ENCODE assay signal across 11 mouse cellular contexts in genomic region chr11:11837384-11837783, GRCm38 (mm10). TPM values are rescaled to one million over a fixed set of nuclear protein-coding genes. Genes with fewer than 3 reads are reported as not detected.
DNase-seq lines count a peak whose midpoint lies in the region; ATAC-seq lines count a peak whose summit lies in the region.
"Had no signal": no experiment of that assay in that cellular context is flagged by ENCODE, and none has a peak within 500 bp of the region (broad histone marks: within the 10 kb centered on the region; RNA-seq: fewer than 3 reads in every experiment).

No protein-coding gene starts in this region.

- H3K4me2 ChIP-seq in heart, embryonic 13.5 days = peak overlapping the region; percentile 61
- no peak overlapping the region for H3K4me2 ChIP-seq in lung, embryonic 16.5 days (ENCODE audit: low read depth, low read length)
- H3K4me2 ChIP-seq in limb, embryonic 11.5 days (ENCODE audit: low read depth, severe bottlenecking) = no peak overlapping the region
- no peak overlapping the region for H3K4me2 ChIP-seq in stomach, embryonic 16.5 days (ENCODE audit: low read depth, low read length)

- H3K27ac ChIP-seq in heart, embryonic 13.5 days (replicated peaks) = peak overlapping the region; percentile 94
- H3K27ac ChIP-seq in lung, embryonic 16.5 days (ENCODE audit: low read length) = peak overlapping the region; percentile 88
- peak overlapping the region; percentile 60; the same call in 1 of the 2 replicates for H3K27ac ChIP-seq in limb, embryonic 11.5 days (replicated peaks; ENCODE audit: low read depth, low read length)
- peak overlapping the region; percentile 84 for H3K27ac ChIP-seq in stomach, embryonic 16.5 days (ENCODE audit: low read length)
- H3K27ac ChIP-seq: hindbrain, postnatal 0 days had no signal

- no peak overlapping the region; the same call in 1 of the 2 replicates for H3K9ac ChIP-seq in heart, embryonic 13.5 days
- peak overlapping the region; percentile 64; the same call in 1 of the 2 replicates for H3K9ac ChIP-seq in lung, embryonic 16.5 days (ENCODE audit: low read length)
- H3K9ac ChIP-seq in limb, embryonic 11.5 days (ENCODE audit: low read length) = no peak overlapping the region
- H3K9ac ChIP-seq in stomach, embryonic 16.5 days (ENCODE audit: low read length) = peak overlapping the region; percentile 60; the same call in 1 of the 2 replicates

- no peaks in the 10 kb centered on the region for H3K36me3 ChIP-seq in heart, embryonic 13.5 days
- no peaks in the 10 kb centered on the region for H3K36me3 ChIP-seq in lung, embryonic 16.5 days (ENCODE audit: control insufficient read depth, insufficient read depth, low read length)
- H3K36me3 ChIP-seq in limb, embryonic 11.5 days (ENCODE audit: control insufficient read depth, insufficient read depth, low read length) = no peaks in the 10 kb centered on the region
- H3K36me3 ChIP-seq in stomach, embryonic 16.5 days (ENCODE audit: control insufficient read depth, insufficient read depth, low read length) = no peaks in the 10 kb centered on the region

- peaks cover 95% of the 10 kb centered on the region for H3K4me1 ChIP-seq in heart, embryonic 13.5 days
- H3K4me1 ChIP-seq in lung, embryonic 16.5 days (replicated peaks; ENCODE audit: control insufficient read depth, insufficient read depth, low read length) = peaks cover 34% of the 10 kb centered on the region
- peaks cover 25% of the 10 kb centered on the region for H3K4me1 ChIP-seq in limb, embryonic 11.5 days (ENCODE audit: control insufficient read depth, insufficient read depth, low read length)
- peaks cover 26% of the 10 kb centered on the region for H3K4me1 ChIP-seq in stomach, embryonic 16.5 days (ENCODE audit: control insufficient read depth, insufficient read depth, low read length)

- no peak overlapping the region for H3K4me3 ChIP-seq in heart, embryonic 13.5 days
- H3K4me3 ChIP-seq in lung, embryonic 16.5 days (ENCODE audit: low read length) = no peak overlapping the region
- no peak overlapping the region for H3K4me3 ChIP-seq in limb, embryonic 11.5 days (ENCODE audit: low read depth, low read length)
- H3K4me3 ChIP-seq in stomach, embryonic 16.5 days (replicated peaks; ENCODE audit: low read length) = no peak overlapping the region

- WGBS in heart, embryonic 13.5 days = 68% methylated on average over 5 of the region's 5 CpGs
- 38% methylated on average over 5 of the region's 5 CpGs for WGBS in lung, embryonic 16.5 days
- 79% methylated on average over 5 of the region's 5 CpGs for WGBS in limb, embryonic 11.5 days
- WGBS in stomach, embryonic 16.5 days = 46% methylated on average over 5 of the region's 5 CpGs

- no peak for DNase-seq in heart, postnatal 4 days
- no peak for DNase-seq in lung, postnatal 36 days
- no peak for DNase-seq in limb, embryonic 11.5 days (ENCODE audit: low spot score)
- no peak for DNase-seq in ovary, postnatal 36 days (ENCODE audit: low spot score)
- DNase-seq in cerebellum, postnatal 25 days = no peak
- DNase-seq: cerebellum, adult 11 months had no signal

- H3K9me3 ChIP-seq in heart, embryonic 13.5 days = no peaks in the 10 kb centered on the region
- H3K9me3 ChIP-seq in lung, embryonic 16.5 days (ENCODE audit: control insufficient read depth, low read length) = no peaks in the 10 kb centered on the region
- no peaks in the 10 kb centered on the region for H3K9me3 ChIP-seq in limb, embryonic 11.5 days (ENCODE audit: control insufficient read depth, low read length)
- no peaks in the 10 kb centered on the region for H3K9me3 ChIP-seq in stomach, embryonic 16.5 days (replicated peaks; ENCODE audit: control insufficient read depth, low read length)

- no peak for ATAC-seq in heart, embryonic 13.5 days (ENCODE audit: extremely low read depth, insufficient number of reproducible peaks, low FRiP score, low TSS enrichment)
- ATAC-seq in lung, embryonic 16.5 days (ENCODE audit: low read depth) = peak; percentile 61
- no peak for ATAC-seq in limb, embryonic 11.5 days (ENCODE audit: insufficient number of reproducible peaks, low FRiP score, low TSS enrichment, low read depth)
- ATAC-seq in stomach, embryonic 16.5 days (ENCODE audit: insufficient read depth, low FRiP score) = peak; percentile 32; the same call in 1 of the 2 replicates
- ATAC-seq: Patski had no signal

- no peaks in the 10 kb centered on the region for H3K27me3 ChIP-seq in heart, embryonic 13.5 days (replicated peaks)
- no peaks in the 10 kb centered on the region for H3K27me3 ChIP-seq in lung, embryonic 16.5 days (ENCODE audit: control insufficient read depth, insufficient read depth, low read depth, low read length)
- no peaks in the 10 kb centered on the region for H3K27me3 ChIP-seq in limb, embryonic 11.5 days (ENCODE audit: control insufficient read depth, insufficient read depth, low read length)
- H3K27me3 ChIP-seq in stomach, embryonic 16.5 days (ENCODE audit: control insufficient read depth, insufficient read depth, low read length) = no peaks in the 10 kb centered on the region
- H3K27me3 ChIP-seq: Patski had no signal

RNA-seq across cellular contexts. Expression of gene Fignl1, which starts 28.6 kb away (rescaled TPM):
- 52.9 and 58.7 TPM in 2 replicates for polyA plus RNA-seq in heart, embryonic 13.5 days (2015; fragmentation: Nextera tagmentation; extraction: Ambion mirVana)
- total RNA-seq in heart, postnatal 4 days (2021) = 10 to 100 TPM; 18.7 to 19.9 TPM
- polyA plus RNA-seq in lung, embryonic 16.5 days (2015; fragmentation: Nextera tagmentation; extraction: Ambion mirVana) = 76.6 and 79.4 TPM in 2 replicates
- polyA plus RNA-seq in limb, embryonic 11.5 days (2014; fragmentation: Nextera tagmentation; extraction: Ambion mirVana) = 96.7 and 102 TPM in 2 replicates
- polyA plus RNA-seq in stomach, embryonic 16.5 days (2015; fragmentation: Nextera tagmentation; extraction: Ambion mirVana) = 47.3 and 50.1 TPM in 2 replicates

Comparison
In these comparisons a context has a peak if more than half of its experiments do, and no peak if none do; other contexts are left out.
1. ATAC-seq: peak in lung, embryonic 16.5 days (single experiment) and stomach, embryonic 16.5 days (single experiment); none in heart, embryonic 13.5 days (single experiment) and limb, embryonic 11.5 days (single experiment).
2. H3K9ac ChIP-seq: peak in lung, embryonic 16.5 days (single experiment) and stomach, embryonic 16.5 days (single experiment); none in heart, embryonic 13.5 days (single experiment) and limb, embryonic 11.5 days (single experiment).
3. Peak in every context shown above with its lines, with median percentiles within 50 percentile points of each other: H3K27ac ChIP-seq.